Mouse (Mus musculus) embryonic fibroblast, embryonic 13.5 days (primary cell): ENCODE results near the gene Omp. TPM values are rescaled to one million over a fixed set of nuclear protein-coding genes. Genes with fewer than 3 reads are reported as not detected.
"Not testable (repeated sequence)": the region's sequence is repeated elsewhere in the genome, so short reads cannot be mapped to it uniquely, and the experiment has no call there.

Experiments
- H3K27ac ChIP-seq: 2 replicates; pipeline ENCODE4 v1.5.1; 2012; ENCODE audit warnings: low read length, control low read depth, inconsistent platforms; ENCODE audit not compliant: insufficient read depth
- H3K4me1 ChIP-seq: 2 replicates; pipeline ENCODE4 v1.6.1; 2011; ENCODE audit warnings: low read length; ENCODE audit not compliant: control insufficient read depth, insufficient read depth
- H3K4me3 ChIP-seq: 2 replicates; pipeline ENCODE4 v1.5.1; 2011; ENCODE audit warnings: mild to moderate bottlenecking, control low read depth, low read length; ENCODE audit not compliant: insufficient read depth
- CTCF ChIP-seq: IDR thresholded peaks from 2 replicates; pipeline ENCODE4 v1.5.1; 2011; ENCODE audit warnings: mild to moderate bottlenecking, control low read depth, low read length, moderate library complexity, borderline replicate concordance; ENCODE audit not compliant: insufficient read depth
- POLR2A ChIP-seq: IDR thresholded peaks from 2 replicates; pipeline ENCODE4 v1.6.1; 2011; ENCODE audit warnings: low read depth, mild to moderate bottlenecking, control low read depth, low read length, moderate library complexity
- polyA plus RNA-seq: library from polyadenylated mRNA; stranded (reverse); fragments of >200 nt; gene quantifications from 2 replicates; pipeline ENCODE4 v1.2.4, GENCODE M21; 2011; ENCODE audit warnings: low read depth; ENCODE audit not compliant: missing spikeins, insufficient read length

Gene Omp
- 0.30 and 0.40 TPM in 2 replicates for polyA plus RNA-seq

- Histone ChIP-seq H3K27ac (no peak within 1 kb of the TSS), H3K4me1 (peaks cover 2% of the 10 kb centered on the region; the same call in 1 of the 2 replicates), H3K4me3 (no peak within 1 kb of the TSS)
- TF ChIP-seq CTCF = no peak
- no peak for TF ChIP-seq POLR2A
These were observed at the start of gene Omp for GRCm38 (mm10) chr7:98145402-98145801. Omp (minus strand) TSS chr7:98145502.

GRCm38 (mm10) chr7:98194026-98194792, 48.9 kb upstream of the Omp start:
- peaks cover 5% of the 10 kb centered on the region; the same call in 1 of the 2 replicates for H3K4me1 ChIP-seq
- H3K4me3 ChIP-seq = peak overlapping the region; percentile 16; the same call in 1 of the 2 replicates
- no peak overlapping the region for H3K27ac ChIP-seq
- TF ChIP-seq CTCF (no peak), POLR2A (no peak)

- TF ChIP-seq CTCF (no peak), POLR2A (no peak)
- H3K4me3 ChIP-seq = peak overlapping the region; percentile 16; the same call in 1 of the 2 replicates
- no peak overlapping the region for H3K27ac ChIP-seq
- peaks cover 5% of the 10 kb centered on the region; the same call in 1 of the 2 replicates for H3K4me1 ChIP-seq
These were observed 48.3 kb upstream of the Omp start for GRCm38 (mm10) chr7:98193515-98194025.

- peaks cover 7% of the 10 kb centered on the region for H3K4me1 ChIP-seq
- no peak overlapping the region for H3K4me3 ChIP-seq
- no peak overlapping the region for H3K27ac ChIP-seq
- TF ChIP-seq POLR2A (no peak), CTCF (peak; percentile 81)
These were observed 46.4 kb upstream of the Omp start for GRCm38 (mm10) chr7:98191571-98192250.

GRCm38 (mm10) chr7:98190578-98190977, 45.3 kb upstream of the Omp start:
- peaks cover 10% of the 10 kb centered on the region for H3K4me1 ChIP-seq
- TF ChIP-seq POLR2A (no peak), CTCF (no peak)
- H3K4me3 ChIP-seq = no peak overlapping the region
- no peak overlapping the region for H3K27ac ChIP-seq

- Histone ChIP-seq H3K27ac (no peak overlapping the region), H3K4me3 (no peak overlapping the region), H3K4me1 (peaks cover 10% of the 10 kb centered on the region)
- TF ChIP-seq POLR2A (no peak), CTCF (no peak)
These were observed 44.4 kb upstream of the Omp start for GRCm38 (mm10) chr7:98189745-98190144.

- H3K4me3 ChIP-seq = no peak overlapping the region
- peaks cover 6% of the 10 kb centered on the region for H3K4me1 ChIP-seq
- TF ChIP-seq CTCF (no peak), POLR2A (no peak)
- H3K27ac ChIP-seq = no peak overlapping the region
These were observed 43.4 kb upstream of the Omp start for GRCm38 (mm10) chr7:98188680-98189079.

GRCm38 (mm10) chr7:98188238-98188637, 42.9 kb upstream of the Omp start:
- Histone ChIP-seq H3K4me3 (no peak overlapping the region), H3K27ac (no peak overlapping the region), H3K4me1 (peaks cover 5% of the 10 kb centered on the region)
- TF ChIP-seq CTCF (no peak), POLR2A (no peak)

- H3K27ac ChIP-seq = not testable (repeated sequence)
These were observed 42.0 kb upstream of the Omp start for GRCm38 (mm10) chr7:98187332-98187731.

GRCm38 (mm10) chr7:98186637-98187036, 41.3 kb upstream of the Omp start:
- Histone ChIP-seq H3K4me1 (peaks cover 5% of the 10 kb centered on the region), H3K27ac (no peak overlapping the region), H3K4me3 (no peak overlapping the region)
- TF ChIP-seq CTCF (no peak), POLR2A (no peak)

More at GRCm38 (mm10) chr7:98187332-98187731, 42.0 kb upstream of the Omp start:
- H3K4me3 ChIP-seq, H3K4me1 ChIP-seq: not testable (repeated sequence)
